Mouse (Mus musculus): ENCODE data around the gene Ank3. TPM values are rescaled to one million over a fixed set of nuclear protein-coding genes. Genes with fewer than 3 reads are reported as not detected.

Ank3 gene
- total and polyA plus RNA-seq, 2 experiments, result 2.9 to 31.0 TPM

DNA sequence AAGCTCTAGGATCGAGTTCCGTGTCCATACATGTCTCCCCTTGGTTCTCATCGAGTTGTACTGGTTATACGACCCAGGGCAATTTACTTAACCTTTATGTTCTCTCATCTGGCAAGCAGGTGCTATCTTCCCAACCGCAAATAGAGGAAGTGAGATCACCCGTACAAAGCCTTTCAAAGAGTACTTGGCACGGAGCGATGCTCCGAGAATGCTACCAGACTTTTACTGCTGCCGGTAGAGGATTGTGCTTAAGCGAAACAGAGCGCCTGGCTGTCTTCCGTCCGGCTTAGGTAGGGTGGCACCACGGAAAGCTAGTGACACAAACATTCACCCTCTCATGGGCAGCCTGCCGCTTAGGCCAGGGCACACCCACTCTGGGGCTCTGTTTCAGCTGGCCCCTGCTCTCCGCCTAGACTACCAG is 641.3 kb downstream of the Ank3 start:
- H3K79me2 ChIP-seq (ENCODE audit: control insufficient read depth, insufficient read depth, low read length), result no peaks in the 10 kb centered on the region
- no peaks in the 10 kb centered on the region for H3K27me3 ChIP-seq (ENCODE audit: control insufficient read depth, insufficient read depth, low read length)
- 77% methylated on average over 17 of the region's 17 CpGs for WGBS
- DNase-seq (ENCODE audit: extremely low read depth, low read depth, low spot score), result no peak
- H3K4me1 ChIP-seq (ENCODE audit: control insufficient read depth, insufficient read depth, low read length), result no peaks in the 10 kb centered on the region
- H3K4me3 ChIP-seq (ENCODE audit: insufficient read depth, low read depth, low read length), result no peak overlapping the region
- no peak overlapping the region for H3K9ac ChIP-seq (ENCODE audit: low read depth, low read length)
- H3K36me3 ChIP-seq (ENCODE audit: control insufficient read depth, insufficient read depth, low read length), result no peaks in the 10 kb centered on the region
- TF ChIP-seq POLR2A (IDR thresholded peaks at IDR 0.05; ENCODE audit: extremely low read depth, insufficient read depth, low read length) (no peak), CTCF (IDR thresholded peaks at IDR 0.05; ENCODE audit: low read depth, low read length) (no peak)
- no peak overlapping the region for H3K27ac ChIP-seq (replicated peaks; ENCODE audit: insufficient read depth, low read depth, low read length)

DNA sequence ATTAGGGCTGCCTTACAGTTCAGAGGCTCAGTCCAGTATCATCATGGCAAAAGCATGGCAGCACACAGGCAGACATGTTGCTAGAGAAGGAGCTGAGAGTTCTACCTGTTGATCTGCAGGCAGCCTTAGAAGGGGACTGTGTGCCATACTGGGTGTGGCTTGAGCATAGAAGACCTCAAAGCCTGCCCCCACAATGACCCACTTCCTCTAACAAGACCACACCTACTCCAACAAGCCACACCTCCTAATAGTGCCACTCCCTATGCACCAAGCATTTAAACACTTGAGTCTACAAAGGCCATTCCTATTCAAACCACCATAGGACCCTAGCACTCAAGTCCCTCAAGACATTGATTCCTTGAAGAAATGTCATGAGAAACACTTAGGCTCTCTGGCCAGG is 643.0 kb downstream of the Ank3 start:
- Histone ChIP-seq H3K4me1 (ENCODE audit: control insufficient read depth, insufficient read depth, low read length) (no peaks in the 10 kb centered on the region), H3K27ac (replicated peaks; ENCODE audit: insufficient read depth, low read depth, low read length) (no peak overlapping the region), H3K79me2 (ENCODE audit: control insufficient read depth, insufficient read depth, low read length) (no peaks in the 10 kb centered on the region), H3K27me3 (ENCODE audit: control insufficient read depth, insufficient read depth, low read length) (no peaks in the 10 kb centered on the region), H3K36me3 (ENCODE audit: control insufficient read depth, insufficient read depth, low read length) (no peaks in the 10 kb centered on the region), H3K9ac (ENCODE audit: low read depth, low read length) (no peak overlapping the region), H3K4me3 (ENCODE audit: insufficient read depth, low read depth, low read length) (no peak overlapping the region)
- TF ChIP-seq POLR2A (IDR thresholded peaks at IDR 0.05; ENCODE audit: extremely low read depth, insufficient read depth, low read length), result no peak
- TF ChIP-seq CTCF (IDR thresholded peaks at IDR 0.05; ENCODE audit: low read depth, low read length), result no peak
- no peak for DNase-seq (ENCODE audit: extremely low read depth, low read depth, low spot score)

DNA sequence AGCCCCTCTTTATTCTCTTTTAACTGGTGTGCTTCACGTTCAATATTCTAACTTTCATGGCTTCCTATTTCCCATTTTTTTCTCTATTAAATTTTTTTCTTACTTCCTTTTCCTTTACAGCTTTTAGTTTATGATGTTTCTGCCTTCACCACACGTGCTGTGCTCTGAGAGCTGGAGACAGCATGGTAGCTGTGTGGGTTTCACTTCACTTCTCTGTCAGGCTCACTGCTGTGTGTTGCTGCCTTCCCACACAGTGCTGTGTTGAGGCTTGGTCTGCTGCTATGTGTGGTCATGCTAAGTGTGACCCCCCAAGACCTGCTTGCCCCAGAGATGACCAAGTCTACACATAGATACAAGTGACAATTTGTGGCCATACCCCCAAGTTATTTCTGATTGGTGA is 647.1 kb downstream of the Ank3 start:
- 64% methylated on average over 2 of the region's 2 CpGs for WGBS
- no peaks in the 10 kb centered on the region for H3K27me3 ChIP-seq (ENCODE audit: control insufficient read depth, insufficient read depth, low read length)
- DNase-seq (ENCODE audit: extremely low read depth, low read depth, low spot score), result no peak
- no peaks in the 10 kb centered on the region for H3K36me3 ChIP-seq (ENCODE audit: control insufficient read depth, insufficient read depth, low read length)
- H3K4me3 ChIP-seq (ENCODE audit: insufficient read depth, low read depth, low read length), result no peak overlapping the region
- H3K9ac ChIP-seq (ENCODE audit: low read depth, low read length), result no peak overlapping the region
- TF ChIP-seq CTCF (IDR thresholded peaks at IDR 0.05; ENCODE audit: low read depth, low read length) (no peak), POLR2A (IDR thresholded peaks at IDR 0.05; ENCODE audit: extremely low read depth, insufficient read depth, low read length) (no peak)
- no peaks in the 10 kb centered on the region for H3K79me2 ChIP-seq (ENCODE audit: control insufficient read depth, insufficient read depth, low read length)
- no peaks in the 10 kb centered on the region for H3K4me1 ChIP-seq (ENCODE audit: control insufficient read depth, insufficient read depth, low read length)
- no peak overlapping the region for H3K27ac ChIP-seq (replicated peaks; ENCODE audit: insufficient read depth, low read depth, low read length)

GRCm38 (mm10) chr10:70049771-70050170 is 651.2 kb downstream of the Ank3 start:
- no peak overlapping the region for H3K27ac ChIP-seq (replicated peaks; ENCODE audit: insufficient read depth, low read depth, low read length)

GRCm38 (mm10) chr10:70055291-70055690 is 656.7 kb downstream of the Ank3 start:
- H3K27me3 ChIP-seq (ENCODE audit: control insufficient read depth, insufficient read depth, low read length), result no peaks in the 10 kb centered on the region
- 92% methylated on average over 2 of the region's 2 CpGs for WGBS
- no peak overlapping the region for H3K4me3 ChIP-seq (ENCODE audit: insufficient read depth, low read depth, low read length)
- H3K27ac ChIP-seq (replicated peaks; ENCODE audit: insufficient read depth, low read depth, low read length), result no peak overlapping the region
- no peak overlapping the region for H3K9ac ChIP-seq (ENCODE audit: low read depth, low read length)
- DNase-seq (ENCODE audit: extremely low read depth, low read depth, low spot score), result no peak
- no peaks in the 10 kb centered on the region for H3K79me2 ChIP-seq (ENCODE audit: control insufficient read depth, insufficient read depth, low read length)
- no peaks in the 10 kb centered on the region for H3K4me1 ChIP-seq (ENCODE audit: control insufficient read depth, insufficient read depth, low read length)
- TF ChIP-seq POLR2A (IDR thresholded peaks at IDR 0.05; ENCODE audit: extremely low read depth, insufficient read depth, low read length), result no peak
- no peak for TF ChIP-seq CTCF (IDR thresholded peaks at IDR 0.05; ENCODE audit: low read depth, low read length)
- H3K36me3 ChIP-seq (ENCODE audit: control insufficient read depth, insufficient read depth, low read length), result no peaks in the 10 kb centered on the region

More at GRCm38 (mm10) chr10:70049771-70050170, 651.2 kb downstream of the Ank3 start:
- H3K36me3 ChIP-seq (ENCODE audit: control insufficient read depth, insufficient read depth, low read length), result no peaks in the 10 kb centered on the region
- no peaks in the 10 kb centered on the region for H3K4me1 ChIP-seq (ENCODE audit: control insufficient read depth, insufficient read depth, low read length)
- H3K27me3 ChIP-seq (ENCODE audit: control insufficient read depth, insufficient read depth, low read length), result no peaks in the 10 kb centered on the region
- no peaks in the 10 kb centered on the region for H3K79me2 ChIP-seq (ENCODE audit: control insufficient read depth, insufficient read depth, low read length)
- WGBS, result 48% methylated on average over 7 of the region's 7 CpGs
- no peak overlapping the region for H3K4me3 ChIP-seq (ENCODE audit: insufficient read depth, low read depth, low read length)
- H3K9ac ChIP-seq (ENCODE audit: low read depth, low read length), result no peak overlapping the region
- DNase-seq (ENCODE audit: extremely low read depth, low read depth, low spot score), result no peak
- TF ChIP-seq CTCF (IDR thresholded peaks at IDR 0.05; ENCODE audit: low read depth, low read length) (no peak), POLR2A (IDR thresholded peaks at IDR 0.05; ENCODE audit: extremely low read depth, insufficient read depth, low read length) (no peak)

DNA sequence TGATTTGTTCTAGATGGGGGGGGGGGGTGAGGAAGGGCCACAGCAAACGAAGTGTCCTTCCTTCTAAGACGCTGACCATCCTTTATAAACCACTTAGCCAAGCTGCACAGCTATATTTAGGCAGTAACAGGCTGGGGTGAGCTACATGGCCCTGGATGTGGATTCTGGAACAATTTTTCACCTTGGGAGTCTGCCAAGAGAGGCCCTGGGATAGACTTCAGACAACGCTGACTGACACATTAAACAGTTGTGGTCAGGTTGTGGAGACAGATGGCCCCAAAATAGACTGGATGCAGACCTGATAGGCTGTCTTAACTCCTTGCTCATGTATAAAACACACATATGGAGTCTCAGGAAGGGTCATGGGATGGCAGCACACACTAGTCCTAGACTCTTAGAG is 658.5 kb downstream of the Ank3 start:
- TF ChIP-seq CTCF (IDR thresholded peaks at IDR 0.05; ENCODE audit: low read depth, low read length), result no peak
- TF ChIP-seq POLR2A (IDR thresholded peaks at IDR 0.05; ENCODE audit: extremely low read depth, insufficient read depth, low read length), result no peak
- no peaks in the 10 kb centered on the region for H3K36me3 ChIP-seq (ENCODE audit: control insufficient read depth, insufficient read depth, low read length)
- H3K4me3 ChIP-seq (ENCODE audit: insufficient read depth, low read depth, low read length), result no peak overlapping the region
- H3K27ac ChIP-seq (replicated peaks; ENCODE audit: insufficient read depth, low read depth, low read length), result no peak overlapping the region
- H3K27me3 ChIP-seq (ENCODE audit: control insufficient read depth, insufficient read depth, low read length), result no peaks in the 10 kb centered on the region
- H3K79me2 ChIP-seq (ENCODE audit: control insufficient read depth, insufficient read depth, low read length), result no peaks in the 10 kb centered on the region
- no peak for DNase-seq (ENCODE audit: extremely low read depth, low read depth, low spot score)
- no peak overlapping the region for H3K9ac ChIP-seq (ENCODE audit: low read depth, low read length)
- no peaks in the 10 kb centered on the region for H3K4me1 ChIP-seq (ENCODE audit: control insufficient read depth, insufficient read depth, low read length)
- WGBS, result 75% methylated on average over 3 of the region's 3 CpGs

Measured in liver, adult 2 months (tissue).